Mouse (Mus musculus) heart, embryonic 15.5 days (tissue): Measurements from ENCODE around the gene Aanat. TPM values are rescaled to one million over a fixed set of nuclear protein-coding genes. Genes with fewer than 3 reads are reported as not detected.
A peak's percentile ranks its signal among the peaks of the same experiment; 100 is the strongest.

Source experiments
- ATAC-seq: fragments of 200-750 bp; cut with Nextera tagmentation; replicated peaks from 2 replicates; pipeline ENCODE4 v1.8.0; 2017; ENCODE audit warnings: low read depth, moderate TSS enrichment; ENCODE audit not compliant: insufficient number of reproducible peaks, insufficient read depth, low FRiP score
- H3K27ac ChIP-seq: fragments of 300-500 bp; sonication (generic); 2 replicates; pipeline ENCODE4 v1.5.1; 2015; ENCODE audit warnings: mild to moderate bottlenecking, inconsistent platforms
- H3K27me3 ChIP-seq: fragments of 300-500 bp; sonication (generic); 2 replicates; pipeline ENCODE4 v1.6.1; 2015; ENCODE audit warnings: inconsistent platforms
- H3K36me3 ChIP-seq: fragments of 300-500 bp; sonication (generic); 2 replicates; pipeline ENCODE4 v1.6.1; 2015; ENCODE audit warnings: mild to moderate bottlenecking, inconsistent platforms
- H3K4me1 ChIP-seq: fragments of 300-500 bp; sonication (generic); replicated peaks from 2 replicates; pipeline ENCODE4 v1.6.1; 2015; ENCODE audit warnings: inconsistent platforms
- H3K4me2 ChIP-seq: fragments of 300-500 bp; sonication (generic); 2 replicates; pipeline ENCODE4 v1.6.1; 2015; ENCODE audit warnings: inconsistent platforms, mild to moderate bottlenecking, moderate library complexity
- H3K4me3 ChIP-seq: fragments of 300-500 bp; sonication (generic); 2 replicates; pipeline ENCODE4 v1.5.1; 2015; ENCODE audit warnings: mild to moderate bottlenecking, inconsistent platforms
- H3K9ac ChIP-seq: fragments of 300-500 bp; sonication (generic); 2 replicates; pipeline ENCODE4 v1.6.1; 2015; ENCODE audit warnings: mild to moderate bottlenecking, inconsistent platforms
- H3K9me3 ChIP-seq: fragments of 300-500 bp; sonication (generic); replicated peaks from 2 replicates; pipeline ENCODE4 v1.6.1; 2016; ENCODE audit warnings: inconsistent platforms
- WGBS: fragments of 180-500 bp; shearing (Covaris S2); methylation state at CpG from one replicate; pipeline ENCODE4 v1.1.7; 2015; ENCODE audit warnings: mixed read lengths; 5-methylcytosine and 5-hydroxymethylcytosine counted together
- polyA plus RNA-seq: library from polyadenylated mRNA; unstranded; fragments of >200 nt; fragmentation: Nextera tagmentation; extraction: Ambion mirVana; gene quantifications from 2 replicates; pipeline ENCODE4 v1.2.1, GENCODE M21; 2015

Gene Aanat
- polyA plus RNA-seq, 1 experiment from 2014 or later, result not detected

DNA sequence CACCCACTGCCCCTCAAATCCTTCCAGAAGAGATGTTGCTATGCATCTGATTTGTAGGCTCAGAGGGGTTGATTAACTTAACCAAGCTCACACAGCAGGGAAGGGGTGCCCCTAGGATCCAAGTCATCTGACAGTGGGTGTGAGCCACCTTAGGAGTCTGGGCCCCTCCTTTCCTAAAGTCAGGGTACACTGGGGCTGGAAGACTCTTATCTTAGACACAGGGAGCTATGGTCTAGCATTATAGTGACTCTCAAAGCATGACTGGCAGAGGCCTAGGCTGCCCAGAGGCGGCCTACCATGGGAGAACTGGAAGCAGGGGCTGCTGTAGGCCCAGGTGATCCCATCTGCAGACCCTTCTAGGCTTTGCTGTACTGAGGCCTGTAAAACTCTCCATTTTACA is 26.3 kb downstream of the Aanat start:
- Histone ChIP-seq H3K27me3 (no peaks in the 10 kb centered on the region), H3K9me3 (no peaks in the 10 kb centered on the region), H3K9ac (no peak overlapping the region), H3K27ac (no peak overlapping the region), H3K4me2 (no peak overlapping the region), H3K36me3 (peaks cover 3% of the 10 kb centered on the region; the same call in 1 of the 2 replicates), H3K4me3 (no peak overlapping the region), H3K4me1 (peaks cover 34% of the 10 kb centered on the region)
- 89% methylated on average over 1 of the region's 1 CpGs for WGBS
- ATAC-seq, result no peak

DNA sequence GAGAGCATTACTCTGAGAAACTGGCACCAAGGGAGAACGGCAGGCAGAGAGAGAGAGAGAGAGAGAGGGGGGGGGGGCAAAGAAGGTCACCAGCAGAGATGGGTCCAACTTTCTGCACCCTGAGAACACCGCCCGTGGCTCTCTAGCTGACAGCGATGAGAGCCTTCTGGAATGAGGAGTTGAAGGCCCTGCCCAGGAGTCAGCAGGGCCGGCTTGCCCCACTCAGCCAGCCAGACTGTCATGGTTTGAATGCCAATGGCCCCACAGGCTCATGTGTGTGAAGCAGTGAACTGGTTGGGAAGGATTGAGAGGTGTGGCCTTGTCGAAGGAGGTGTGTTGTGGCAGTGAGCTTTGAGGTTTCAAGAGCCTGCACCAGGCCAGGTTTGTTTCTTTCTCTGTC is 27.0 kb downstream of the Aanat start:
- WGBS, result 78% methylated on average over 6 of the region's 6 CpGs
- no peak overlapping the region for H3K27ac ChIP-seq
- peaks cover 39% of the 10 kb centered on the region for H3K4me1 ChIP-seq
- no peak overlapping the region for H3K9ac ChIP-seq
- no peaks in the 10 kb centered on the region for H3K9me3 ChIP-seq
- no peak overlapping the region for H3K4me2 ChIP-seq
- no peaks in the 10 kb centered on the region for H3K36me3 ChIP-seq
- H3K4me3 ChIP-seq, result no peak overlapping the region
- H3K27me3 ChIP-seq, result no peaks in the 10 kb centered on the region
- ATAC-seq, result no peak

GRCm38 (mm10) chr11:116615735-116616437 is 29.7 kb downstream of the Aanat start:
- H3K4me3 ChIP-seq, result no peak overlapping the region
- H3K27me3 ChIP-seq, result no peaks in the 10 kb centered on the region
- H3K4me1 ChIP-seq, result peaks cover 59% of the 10 kb centered on the region
- ATAC-seq, result peak; percentile 24
- 0 out of 2 replicates have a peak overlapping the region, but pooled peaks have one; percentile 7 for H3K9ac ChIP-seq
- H3K36me3 ChIP-seq, result no peaks in the 10 kb centered on the region
- peak overlapping the region; percentile 32 for H3K4me2 ChIP-seq
- H3K27ac ChIP-seq, result peak overlapping the region; percentile 68
- WGBS, result 34% methylated on average over 15 of the region's 15 CpGs
- H3K9me3 ChIP-seq, result no peaks in the 10 kb centered on the region

GRCm38 (mm10) chr11:116616438-116617118 is 30.3 kb downstream of the Aanat start:
- Histone ChIP-seq H3K4me1 (peaks cover 65% of the 10 kb centered on the region), H3K9ac (0 out of 2 replicates have a peak overlapping the region, but pooled peaks have one; percentile 7)
- no peak for ATAC-seq

DNA sequence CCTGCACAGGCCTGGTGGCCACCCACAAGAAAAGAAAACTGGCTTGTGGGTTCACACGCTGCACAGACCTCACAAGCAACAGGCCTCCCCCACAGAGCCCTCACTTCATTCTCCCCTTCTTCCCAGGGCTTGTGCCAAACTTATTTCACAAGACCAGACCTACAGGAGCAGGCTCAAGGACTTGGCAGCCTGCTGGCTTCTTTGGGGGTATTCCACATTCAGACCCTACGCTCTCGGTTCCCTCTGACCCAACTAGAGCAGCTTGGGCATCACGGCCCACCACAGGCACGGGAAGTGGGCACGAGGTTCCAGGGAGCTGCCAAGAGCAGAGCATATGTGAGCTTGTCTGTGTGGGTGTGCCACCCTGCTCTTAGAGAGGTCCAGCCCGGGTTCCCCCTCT is 31.4 kb downstream of the Aanat start:
- H3K36me3 ChIP-seq, result no peaks in the 10 kb centered on the region
- WGBS, result 69% methylated on average over 7 of the region's 7 CpGs
- no peak overlapping the region for H3K9ac ChIP-seq
- peaks cover 76% of the 10 kb centered on the region for H3K4me1 ChIP-seq
- no peak overlapping the region for H3K4me2 ChIP-seq
- H3K4me3 ChIP-seq, result no peak overlapping the region
- no peak for ATAC-seq
- H3K27me3 ChIP-seq, result no peaks in the 10 kb centered on the region
- H3K9me3 ChIP-seq, result no peaks in the 10 kb centered on the region
- no peak overlapping the region for H3K27ac ChIP-seq

More at GRCm38 (mm10) chr11:116616438-116617118, 30.3 kb downstream of the Aanat start:
- Histone ChIP-seq H3K27ac (peak overlapping the region; percentile 68), H3K4me2 (peak overlapping the region; percentile 32; the same call in 1 of the 2 replicates), H3K9me3 (no peaks in the 10 kb centered on the region), H3K27me3 (no peaks in the 10 kb centered on the region), H3K4me3 (0 out of 2 replicates have a peak overlapping the region, but pooled peaks have one; percentile 1), H3K36me3 (no peaks in the 10 kb centered on the region)
- 76% methylated on average over 10 of the region's 10 CpGs for WGBS

- H3K36me3 ChIP-seq, result no peaks in the 10 kb centered on the region
- peaks cover 86% of the 10 kb centered on the region for H3K4me1 ChIP-seq
- no peaks in the 10 kb centered on the region for H3K9me3 ChIP-seq
- H3K27ac ChIP-seq, result no peak overlapping the region
- WGBS, result 92% methylated on average over 7 of the region's 7 CpGs
- H3K4me3 ChIP-seq, result no peak overlapping the region
- H3K9ac ChIP-seq, result no peak overlapping the region
- no peak overlapping the region for H3K4me2 ChIP-seq
- ATAC-seq, result no peak
- H3K27me3 ChIP-seq, result no peaks in the 10 kb centered on the region
Measured at GRCm38 (mm10) chr11:116618666-116619065, 32.4 kb downstream of the Aanat start.

DNA sequence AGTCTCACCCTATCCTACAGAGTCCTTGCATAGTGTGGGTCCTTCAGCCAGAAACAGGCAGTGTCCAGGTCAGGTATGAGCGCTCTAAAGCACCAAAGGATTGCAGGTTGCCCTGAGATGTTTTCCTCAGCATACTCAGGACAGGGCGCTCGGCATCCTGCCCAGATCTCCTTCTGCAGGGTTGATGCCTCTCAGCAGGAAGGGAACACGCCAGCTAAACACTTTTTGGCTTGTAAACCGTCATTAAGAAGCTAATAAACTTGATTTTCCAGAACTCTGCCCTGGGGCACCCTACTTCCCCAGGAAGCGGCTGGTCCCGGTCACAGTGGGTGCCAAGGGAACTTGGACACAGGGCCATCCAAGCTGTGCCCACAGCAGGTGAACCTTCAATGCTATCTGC is 32.9 kb downstream of the Aanat start:
- no peak overlapping the region for H3K4me2 ChIP-seq
- H3K27me3 ChIP-seq, result no peaks in the 10 kb centered on the region
- H3K4me3 ChIP-seq, result no peak overlapping the region
- peaks cover 88% of the 10 kb centered on the region for H3K4me1 ChIP-seq
- ATAC-seq, result no peak
- H3K27ac ChIP-seq, result no peak overlapping the region
- H3K9me3 ChIP-seq, result no peaks in the 10 kb centered on the region
- 88% methylated on average over 7 of the region's 7 CpGs for WGBS
- no peaks in the 10 kb centered on the region for H3K36me3 ChIP-seq
- H3K9ac ChIP-seq, result no peak overlapping the region

DNA sequence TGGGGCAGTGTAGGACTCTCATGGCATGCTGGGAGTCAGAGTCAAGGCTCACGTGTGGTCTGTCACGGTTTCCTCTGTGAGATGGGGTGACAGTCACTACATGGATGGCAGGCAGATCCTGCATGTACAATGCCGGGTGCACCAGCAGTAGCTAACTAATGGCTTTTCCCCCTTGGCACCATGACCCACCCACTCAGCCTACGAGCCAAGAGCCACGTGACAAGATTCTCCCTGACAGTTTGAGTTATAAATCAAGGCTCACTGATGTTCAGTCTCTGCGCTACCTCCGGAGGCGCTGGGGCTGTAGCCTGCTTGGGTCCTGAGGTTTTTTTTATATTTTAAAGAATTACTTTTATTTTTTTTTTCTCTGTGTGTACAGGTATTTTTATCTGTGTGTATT is 33.3 kb downstream of the Aanat start:
- no peaks in the 10 kb centered on the region for H3K9me3 ChIP-seq
- ATAC-seq, result no peak
- peaks cover 90% of the 10 kb centered on the region for H3K4me1 ChIP-seq
- no peak overlapping the region for H3K9ac ChIP-seq
- H3K4me2 ChIP-seq, result no peak overlapping the region; the same call in 1 of the 2 replicates
- H3K27me3 ChIP-seq, result no peaks in the 10 kb centered on the region
- H3K4me3 ChIP-seq, result no peak overlapping the region
- H3K27ac ChIP-seq, result no peak overlapping the region
- H3K36me3 ChIP-seq, result no peaks in the 10 kb centered on the region
- 68% methylated on average over 8 of the region's 8 CpGs for WGBS

GRCm38 (mm10) chr11:116620073-116620472 is 33.8 kb downstream of the Aanat start:
- no peaks in the 10 kb centered on the region for H3K9me3 ChIP-seq
- no peaks in the 10 kb centered on the region for H3K36me3 ChIP-seq
- peak overlapping the region; percentile 79 for H3K27ac ChIP-seq
- no peak overlapping the region for H3K9ac ChIP-seq
- H3K4me1 ChIP-seq, result peaks cover 90% of the 10 kb centered on the region
- no peak for ATAC-seq
- H3K4me2 ChIP-seq, result no peak overlapping the region; the same call in 1 of the 2 replicates
- H3K27me3 ChIP-seq, result no peaks in the 10 kb centered on the region
- no peak overlapping the region for H3K4me3 ChIP-seq
- 27% methylated on average over 9 of the region's 9 CpGs for WGBS

DNA sequence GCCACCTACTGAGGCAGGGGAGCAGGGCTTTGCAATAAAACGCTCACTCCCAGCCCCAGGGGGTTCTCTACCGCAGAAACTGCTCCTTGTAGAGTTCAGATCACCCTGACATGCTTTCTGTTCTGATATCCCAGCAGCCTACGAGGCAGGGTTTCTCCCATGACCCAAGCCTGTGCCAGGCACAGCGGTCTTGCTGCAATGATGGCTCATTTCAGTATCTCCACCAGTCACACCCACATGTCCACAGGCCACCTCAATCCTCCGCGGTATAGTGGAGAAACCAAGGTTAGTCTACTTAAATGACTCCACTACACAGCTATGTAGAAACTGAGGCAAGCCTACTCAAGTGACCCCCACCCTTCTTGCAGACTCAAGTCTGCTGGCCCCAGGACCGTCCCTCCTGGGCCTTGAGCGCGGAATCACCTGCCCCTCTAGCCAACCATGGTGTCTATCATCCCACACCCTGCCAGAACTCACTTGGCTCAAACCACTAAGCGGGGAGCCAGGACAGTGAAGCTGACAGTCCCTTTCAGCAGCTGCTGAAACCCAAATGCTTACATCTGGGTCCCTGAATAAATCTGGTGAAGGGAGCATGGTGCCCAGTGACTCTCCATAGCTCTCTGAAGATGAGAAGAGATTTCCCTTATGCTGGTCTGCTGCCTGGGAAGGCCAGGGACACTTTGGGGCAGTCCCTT is 34.5 kb downstream of the Aanat start:
- H3K9ac ChIP-seq, result no peak overlapping the region; the same call in 1 of the 2 replicates
- H3K27me3 ChIP-seq, result no peaks in the 10 kb centered on the region
- ATAC-seq, result no peak
- 0 out of 2 replicates have a peak overlapping the region, but pooled peaks have one; percentile 7 for H3K4me3 ChIP-seq
- H3K4me1 ChIP-seq, result peaks cover 91% of the 10 kb centered on the region
- peak overlapping the region; percentile 91 for H3K4me2 ChIP-seq
- H3K36me3 ChIP-seq, result no peaks in the 10 kb centered on the region
- peak overlapping the region; percentile 79 for H3K27ac ChIP-seq
- 56% methylated on average over 10 of the region's 10 CpGs for WGBS
- no peaks in the 10 kb centered on the region for H3K9me3 ChIP-seq

DNA sequence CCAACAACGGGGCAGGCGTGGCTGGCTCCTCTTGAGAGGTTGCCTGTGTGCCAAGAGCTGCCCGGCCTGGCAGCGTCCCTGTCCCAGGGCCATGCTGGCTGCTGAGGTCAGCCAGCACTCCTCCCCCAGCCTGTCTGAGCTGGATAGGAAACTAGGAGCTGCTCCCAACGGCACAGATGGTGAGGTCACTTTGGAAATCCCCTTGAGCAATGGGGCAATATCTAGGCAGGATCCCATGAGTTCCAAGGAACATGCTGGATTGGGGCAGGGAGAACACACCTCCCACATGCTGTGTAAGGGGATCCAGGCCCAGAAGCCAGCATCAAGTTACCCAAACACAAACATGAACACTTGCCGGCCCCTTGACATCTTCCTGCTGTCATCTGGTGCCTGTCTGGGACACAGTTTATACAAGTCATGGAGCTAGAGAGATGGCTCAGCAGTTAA is 35.0 kb downstream of the Aanat start:
- Histone ChIP-seq H3K4me2 (peak overlapping the region; percentile 91), H3K4me1 (peaks cover 85% of the 10 kb centered on the region), H3K9ac (peak overlapping the region; percentile 6), H3K27me3 (no peaks in the 10 kb centered on the region), H3K9me3 (no peaks in the 10 kb centered on the region), H3K27ac (peak overlapping the region; percentile 79), H3K4me3 (peak overlapping the region; percentile 7; the same call in 1 of the 2 replicates), H3K36me3 (no peaks in the 10 kb centered on the region)
- peak; percentile 33 for ATAC-seq
- WGBS, result 8% methylated on average over 6 of the region's 6 CpGs
